Mouse (Mus musculus) lung, embryonic 16.5 days (tissue): ENCODE measurements around the gene Mst1r. TPM values are rescaled to one million over a fixed set of nuclear protein-coding genes. Genes with fewer than 3 reads are reported as not detected.

Source experiments
- ATAC-seq: fragments of 200-750 bp; cut with Nextera tagmentation; 2 replicates; pipeline ENCODE4 v1.8.0; 2017; ENCODE audit warnings: low read depth, mild to moderate bottlenecking, moderate library complexity
- H3K27ac ChIP-seq: fragments of 300-500 bp; sonication (generic); 2 replicates; pipeline ENCODE4 v1.5.1; 2014; ENCODE audit warnings: mild to moderate bottlenecking, control low read depth, low read length
- H3K27me3 ChIP-seq: fragments of 300-500 bp; sonication (generic); 2 replicates; pipeline ENCODE4 v1.6.1; 2014; ENCODE audit warnings: low read depth, low read length, mixed read lengths; ENCODE audit not compliant: control insufficient read depth, insufficient read depth
- H3K36me3 ChIP-seq: fragments of 300-500 bp; sonication (generic); 2 replicates; pipeline ENCODE4 v1.6.1; 2014; ENCODE audit warnings: low read length; ENCODE audit not compliant: control insufficient read depth, insufficient read depth
- H3K4me1 ChIP-seq: fragments of 300-500 bp; sonication (generic); replicated peaks from 2 replicates; pipeline ENCODE4 v1.6.1; 2014; ENCODE audit warnings: low read length, mixed read lengths; ENCODE audit not compliant: control insufficient read depth, insufficient read depth
- H3K4me2 ChIP-seq: fragments of 300-500 bp; sonication (generic); 2 replicates; pipeline ENCODE4 v1.6.1; 2014; ENCODE audit warnings: low read depth, low read length, control low read depth
- H3K4me3 ChIP-seq: fragments of 300-500 bp; sonication (generic); 2 replicates; pipeline ENCODE4 v1.5.1; 2014; ENCODE audit warnings: mild to moderate bottlenecking, low read length, control low read depth
- H3K9ac ChIP-seq: fragments of 300-500 bp; sonication (generic); 2 replicates; pipeline ENCODE4 v1.6.1; 2014; ENCODE audit warnings: low read length, control low read depth
- H3K9me3 ChIP-seq: fragments of 300-500 bp; sonication (generic); 2 replicates; pipeline ENCODE4 v1.6.1; 2016; ENCODE audit warnings: low read length; ENCODE audit not compliant: control insufficient read depth
- WGBS: fragments of 180-500 bp; shearing (Covaris S2); extraction: QIAGEN DNeasy Blood & Tissue Kit; methylation state at CpG from one replicate; pipeline ENCODE4 v1.1.7; 2014; 5-methylcytosine and 5-hydroxymethylcytosine counted together
- polyA plus RNA-seq: library from polyadenylated mRNA; unstranded; fragments of >200 nt; fragmentation: Nextera tagmentation; extraction: Ambion mirVana; gene quantifications from 2 replicates; pipeline ENCODE4 v1.2.1, GENCODE M21; 2015

Mst1r gene
- polyA plus RNA-seq, 1 experiment from 2014 or later: 6.0 TPM

- no peak overlapping the region for H3K9ac ChIP-seq
- ATAC-seq: no peak
- H3K4me1 ChIP-seq: no peaks in the 10 kb centered on the region
- no peaks in the 10 kb centered on the region for H3K27me3 ChIP-seq
- no peaks in the 10 kb centered on the region for H3K9me3 ChIP-seq
- 60% methylated on average over 6 of the region's 6 CpGs for WGBS
- peaks cover 12% of the 10 kb centered on the region for H3K36me3 ChIP-seq
- H3K27ac ChIP-seq: no peak overlapping the region
- no peak overlapping the region for H3K4me2 ChIP-seq
- H3K4me3 ChIP-seq: no peak overlapping the region
These were observed 50.5 kb downstream of the Mst1r start for GRCm38 (mm10) chr9:107957141-107957540.

DNA sequence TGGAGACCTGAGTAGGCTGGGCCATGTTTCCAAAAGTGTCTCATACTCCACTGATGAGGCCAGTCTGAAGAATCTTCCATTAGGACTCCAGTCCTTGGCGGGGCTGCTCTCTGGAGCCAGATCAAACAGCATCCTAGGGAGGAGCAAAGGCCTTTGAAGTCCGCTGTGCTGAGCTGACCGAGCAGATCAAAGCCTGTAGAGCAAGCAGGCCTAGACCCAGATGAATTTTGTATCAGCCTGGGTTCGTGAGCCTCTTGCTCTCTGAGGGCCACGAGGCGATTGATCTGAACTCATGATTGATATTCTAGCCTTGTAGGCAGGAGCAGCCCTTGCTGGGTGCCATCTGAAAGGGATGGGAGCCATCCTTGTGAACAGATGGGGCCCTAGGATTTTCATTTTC lies 53.2 kb downstream of the Mst1r start:
- Histone ChIP-seq H3K4me3 (no peak overlapping the region), H3K9me3 (no peaks in the 10 kb centered on the region), H3K4me1 (no peaks in the 10 kb centered on the region), H3K27me3 (no peaks in the 10 kb centered on the region), H3K27ac (no peak overlapping the region), H3K36me3 (peaks cover 12% of the 10 kb centered on the region), H3K4me2 (no peak overlapping the region), H3K9ac (no peak overlapping the region)
- no peak for ATAC-seq
- 49% methylated on average over 6 of the region's 6 CpGs for WGBS

- Histone ChIP-seq H3K4me1 (no peaks in the 10 kb centered on the region), H3K27me3 (no peaks in the 10 kb centered on the region), H3K4me3 (no peak overlapping the region), H3K36me3 (peaks cover 12% of the 10 kb centered on the region), H3K9me3 (no peaks in the 10 kb centered on the region), H3K9ac (no peak overlapping the region), H3K27ac (no peak overlapping the region), H3K4me2 (no peak overlapping the region)
- WGBS: 63% methylated on average over 4 of the region's 4 CpGs
- ATAC-seq: no peak
These were observed 54.3 kb downstream of the Mst1r start for GRCm38 (mm10) chr9:107960928-107961327.

DNA sequence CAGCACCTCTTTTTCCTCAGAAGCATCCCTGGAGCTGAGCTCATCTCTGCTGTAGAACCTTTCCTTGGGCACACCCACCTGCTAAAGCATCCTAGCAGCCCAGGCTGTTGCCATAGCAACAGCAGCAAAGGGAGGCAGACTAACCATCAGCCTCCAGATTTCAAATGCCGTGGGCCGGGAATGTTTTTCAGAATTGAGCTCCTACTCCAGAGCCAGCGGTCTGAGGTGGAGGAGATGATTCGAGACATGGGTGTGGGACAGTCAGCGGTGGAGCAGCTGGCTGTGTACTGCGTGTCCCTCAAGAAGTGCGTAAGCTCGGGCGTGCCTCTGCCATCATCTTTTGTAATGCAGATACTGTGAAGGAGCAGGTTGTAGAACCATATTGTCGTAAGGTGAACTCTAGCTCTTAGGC lies 54.7 kb downstream of the Mst1r start:
- Histone ChIP-seq H3K27me3 (no peaks in the 10 kb centered on the region), H3K4me2 (no peak overlapping the region), H3K36me3 (peaks cover 12% of the 10 kb centered on the region), H3K4me3 (no peak overlapping the region), H3K27ac (no peak overlapping the region), H3K9me3 (no peaks in the 10 kb centered on the region), H3K4me1 (no peaks in the 10 kb centered on the region), H3K9ac (no peak overlapping the region)
- WGBS: 85% methylated on average over 10 of the region's 10 CpGs
- ATAC-seq: no peak

GRCm38 (mm10) chr9:107961881-107962280 lies 55.2 kb downstream of the Mst1r start:
- peak; percentile 44; the same call in 1 of the 2 replicates for ATAC-seq
- Histone ChIP-seq H3K9me3 (no peaks in the 10 kb centered on the region), H3K4me3 (no peak overlapping the region), H3K27ac (no peak overlapping the region), H3K4me2 (no peak overlapping the region), H3K4me1 (no peaks in the 10 kb centered on the region), H3K9ac (no peak overlapping the region), H3K36me3 (peaks cover 11% of the 10 kb centered on the region), H3K27me3 (no peaks in the 10 kb centered on the region)
- 44% methylated on average over 5 of the region's 5 CpGs for WGBS

DNA sequence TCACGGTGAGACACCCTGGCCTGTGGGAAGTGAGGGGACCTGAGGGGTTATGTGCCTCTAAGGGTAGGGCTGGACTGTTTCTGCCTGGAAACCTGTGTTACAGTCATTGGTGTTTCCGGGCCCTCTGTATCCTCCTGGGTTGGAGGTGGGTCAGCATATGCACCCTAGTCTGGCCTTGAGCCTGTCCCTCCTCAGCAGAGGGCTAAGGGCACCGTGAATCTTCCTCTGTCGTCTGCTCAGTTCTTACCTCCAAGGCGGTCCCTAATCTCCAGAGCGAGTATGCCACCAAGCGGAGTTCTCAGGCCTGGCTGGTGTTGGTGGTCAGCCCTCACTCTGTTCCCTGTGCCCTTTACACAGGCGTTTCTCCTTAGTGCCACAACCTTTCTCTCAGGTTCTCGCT lies 56.2 kb downstream of the Mst1r start:
- peaks cover 6% of the 10 kb centered on the region for H3K36me3 ChIP-seq
- ATAC-seq: no peak
- H3K4me2 ChIP-seq: no peak overlapping the region
- H3K27me3 ChIP-seq: no peaks in the 10 kb centered on the region
- no peaks in the 10 kb centered on the region for H3K4me1 ChIP-seq
- 85% methylated on average over 9 of the region's 9 CpGs for whole genome bisulfite sequencing
- no peak overlapping the region for H3K4me3 ChIP-seq
- H3K27ac ChIP-seq: no peak overlapping the region
- no peaks in the 10 kb centered on the region for H3K9me3 ChIP-seq
- no peak overlapping the region for H3K9ac ChIP-seq

DNA sequence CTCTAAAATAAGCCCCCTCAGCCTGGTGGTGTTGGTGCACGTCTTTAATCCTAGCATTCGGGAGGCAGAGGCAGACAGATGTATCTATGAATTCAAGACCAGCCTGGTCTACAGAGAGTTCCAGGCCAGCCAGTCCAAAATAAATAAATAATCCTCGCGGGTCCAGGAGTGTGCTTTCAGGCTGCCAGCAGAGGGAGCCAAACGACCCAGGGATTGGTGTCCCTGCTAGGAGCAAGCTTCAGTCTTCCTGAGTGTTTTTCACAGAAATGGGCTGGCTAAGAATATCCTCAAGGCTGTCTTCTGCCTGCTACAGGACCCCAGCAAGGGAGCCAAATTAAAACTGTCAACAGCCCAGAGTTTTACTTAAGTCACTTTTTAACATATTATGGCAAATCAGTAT lies 57.0 kb downstream of the Mst1r start:
- Histone ChIP-seq H3K9me3 (no peaks in the 10 kb centered on the region), H3K27ac (no peak overlapping the region), H3K27me3 (no peaks in the 10 kb centered on the region), H3K9ac (no peak overlapping the region), H3K4me2 (no peak overlapping the region), H3K4me1 (no peaks in the 10 kb centered on the region), H3K4me3 (no peak overlapping the region), H3K36me3 (peaks cover 12% of the 10 kb centered on the region)
- ATAC-seq: peak; percentile 72
- 14% methylated on average over 5 of the region's 5 CpGs for WGBS

DNA sequence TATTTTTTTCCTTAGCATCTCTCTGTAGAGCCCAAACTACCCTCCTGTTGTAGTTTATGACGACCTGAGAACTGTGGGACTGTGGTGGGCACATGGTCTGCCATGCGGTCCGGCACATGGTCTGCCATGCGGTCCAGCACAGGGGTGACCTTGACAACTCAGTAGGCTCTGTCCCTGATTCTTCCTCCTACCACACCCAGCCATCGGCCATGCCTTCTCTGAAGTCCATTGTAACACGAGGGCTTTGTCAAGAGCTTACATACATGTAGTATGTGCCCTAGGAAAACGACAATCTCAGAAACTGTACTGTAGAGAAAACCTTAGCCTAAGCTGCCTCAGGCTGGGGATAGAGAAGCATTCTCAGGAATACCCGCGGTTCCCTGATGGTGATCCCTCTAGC lies 58.0 kb downstream of the Mst1r start:
- ATAC-seq: no peak
- Histone ChIP-seq H3K9me3 (no peaks in the 10 kb centered on the region), H3K36me3 (peaks cover 8% of the 10 kb centered on the region), H3K27me3 (no peaks in the 10 kb centered on the region), H3K4me1 (no peaks in the 10 kb centered on the region), H3K4me3 (no peak overlapping the region), H3K4me2 (no peak overlapping the region), H3K9ac (no peak overlapping the region), H3K27ac (no peak overlapping the region)
- 89% methylated on average over 9 of the region's 9 CpGs for WGBS

DNA sequence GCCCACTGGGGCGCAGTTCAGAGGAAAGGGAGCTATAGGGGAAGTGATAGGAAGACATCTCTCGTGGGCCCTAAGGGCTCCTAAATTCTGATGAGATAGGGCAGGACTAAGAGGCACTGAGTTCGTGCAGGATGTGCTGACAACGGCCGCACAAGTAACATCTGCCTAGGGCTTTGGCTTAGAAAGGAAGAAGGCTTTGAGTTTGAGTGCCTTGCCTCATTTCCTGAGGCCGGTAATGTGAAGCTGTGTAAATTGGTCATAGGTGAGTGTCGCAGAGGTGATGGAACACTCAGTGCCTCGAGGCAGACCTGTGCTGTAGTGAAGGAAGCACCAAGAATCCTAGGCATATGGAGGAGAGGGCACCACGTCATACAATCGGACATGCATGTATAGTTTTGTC lies 60.0 kb downstream of the Mst1r start:
- no peak for ATAC-seq
- no peaks in the 10 kb centered on the region for H3K4me1 ChIP-seq
- 0 out of 2 replicates have a peak overlapping the region, but pooled peaks have one; percentile 5 for H3K9ac ChIP-seq
- H3K4me3 ChIP-seq: no peak overlapping the region
- no peak overlapping the region for H3K27ac ChIP-seq
- WGBS: 78% methylated on average over 10 of the region's 10 CpGs
- peaks cover 7% of the 10 kb centered on the region for H3K36me3 ChIP-seq
- H3K9me3 ChIP-seq: no peaks in the 10 kb centered on the region
- no peak overlapping the region for H3K4me2 ChIP-seq
- no peaks in the 10 kb centered on the region for H3K27me3 ChIP-seq

- no peak for ATAC-seq
- H3K27ac ChIP-seq: no peak overlapping the region
- no peak overlapping the region for H3K9ac ChIP-seq
- H3K9me3 ChIP-seq: no peaks in the 10 kb centered on the region
- no peaks in the 10 kb centered on the region for H3K4me1 ChIP-seq
- no peak overlapping the region for H3K4me2 ChIP-seq
- H3K27me3 ChIP-seq: no peaks in the 10 kb centered on the region
- H3K36me3 ChIP-seq: peaks cover 7% of the 10 kb centered on the region
- no peak overlapping the region for H3K4me3 ChIP-seq
- WGBS: 68% methylated on average over 6 of the region's 6 CpGs
These were observed 60.8 kb downstream of the Mst1r start for GRCm38 (mm10) chr9:107967437-107967836.
